Mouse (Mus musculus) layer of hippocampus, postnatal 10 days (tissue): Measurements from ENCODE around the gene Hmgb2. TPM values are rescaled to one million over a fixed set of nuclear protein-coding genes. Genes with fewer than 3 reads are reported as not detected.
A peak's percentile ranks its signal among the peaks of the same experiment; 100 is the strongest.
"Not testable (repeated sequence)": the region's sequence is repeated elsewhere in the genome, so short reads cannot be mapped to it uniquely, and the experiment has no call there.

Experiments used
- DNase-seq, 2 experiments: peaks; one replicate each; pipeline ENCODE4 v3.0.0; 2021; ENCODE audit warnings: low spot score in 2 of 2
- total RNA-seq, 2 experiments: library from RNA; stranded (reverse); gene quantifications; 2 replicates each; pipeline ENCODE4 v1.2.3; 2021

The Hmgb2 gene
- total RNA-seq, 2 experiments from 2014 or later = 16.5 to 19.3 TPM

DNA sequence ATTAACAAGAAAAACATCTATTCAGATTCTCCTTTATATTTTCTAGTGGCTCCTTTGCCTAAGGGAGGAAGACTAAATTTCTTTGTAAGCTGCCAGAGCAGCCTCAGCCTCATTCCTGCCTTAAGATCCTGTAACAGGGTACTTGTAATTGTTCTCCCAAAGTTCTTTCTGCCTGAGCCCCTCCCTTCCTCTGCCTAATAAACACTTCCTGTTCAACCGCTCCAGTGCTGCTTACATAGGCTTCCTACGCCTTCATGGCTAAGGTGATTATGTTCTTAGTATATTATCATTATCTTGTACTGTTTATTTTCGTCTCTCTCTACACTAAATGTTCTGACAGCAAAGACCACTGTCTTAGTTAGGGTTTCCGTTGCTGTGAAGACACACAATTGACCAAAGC is 3.0 kb upstream of the Hmgb2 start:
- no peak for DNase-seq

GRCm38 (mm10) chr8:57510791-57511315 is 854 bp upstream of the Hmgb2 start:
- DNase-seq = no peak

- DNase-seq = peak; percentile 26 to 35
Measured at GRCm38 (mm10) chr8:57512141-57513056, 692 bp downstream of the Hmgb2 start.

DNA sequence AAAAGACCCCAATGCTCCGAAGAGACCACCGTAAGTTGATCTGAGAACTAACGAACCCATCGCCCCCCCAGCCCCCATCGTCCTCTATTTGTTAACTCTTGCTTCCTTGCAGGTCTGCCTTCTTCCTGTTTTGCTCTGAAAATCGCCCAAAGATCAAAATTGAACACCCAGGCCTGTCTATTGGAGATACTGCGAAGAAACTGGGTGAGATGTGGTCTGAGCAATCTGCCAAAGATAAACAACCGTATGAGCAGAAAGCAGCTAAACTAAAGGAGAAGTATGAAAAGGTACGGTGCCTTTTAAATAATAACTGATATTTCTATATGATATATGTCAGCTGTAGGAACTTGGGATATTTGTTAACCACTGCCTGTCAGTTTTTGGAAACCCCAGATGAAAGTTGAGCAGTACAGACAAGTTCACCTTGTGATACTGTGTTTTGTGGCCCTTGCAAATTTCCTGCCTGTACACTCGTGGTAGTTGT is 1.5 kb downstream of the Hmgb2 start:
- DNase-seq = not testable (repeated sequence)

- DNase-seq = not testable (repeated sequence)
Measured at GRCm38 (mm10) chr8:57516685-57517084, 5.0 kb downstream of the Hmgb2 start.

DNA sequence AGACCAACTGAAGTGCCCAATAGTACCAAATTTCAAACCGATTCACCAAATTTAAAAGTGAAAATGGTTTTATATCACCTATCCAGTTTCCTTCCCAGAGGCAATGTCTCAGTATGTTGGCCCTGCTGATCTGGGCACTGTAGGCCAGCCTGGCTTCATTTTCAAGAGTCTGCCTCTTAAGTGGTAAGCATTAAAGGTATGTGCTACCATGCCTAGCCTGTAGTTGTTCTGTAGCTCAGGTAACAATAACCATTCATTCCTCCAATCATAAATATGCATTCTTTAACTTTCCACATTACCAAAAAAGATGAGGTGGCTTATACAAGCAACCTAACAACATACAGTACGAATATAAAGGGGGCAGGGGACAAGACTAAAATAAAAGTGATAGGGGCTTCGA is 6.0 kb downstream of the Hmgb2 start:
- DNase-seq = no peak

DNA sequence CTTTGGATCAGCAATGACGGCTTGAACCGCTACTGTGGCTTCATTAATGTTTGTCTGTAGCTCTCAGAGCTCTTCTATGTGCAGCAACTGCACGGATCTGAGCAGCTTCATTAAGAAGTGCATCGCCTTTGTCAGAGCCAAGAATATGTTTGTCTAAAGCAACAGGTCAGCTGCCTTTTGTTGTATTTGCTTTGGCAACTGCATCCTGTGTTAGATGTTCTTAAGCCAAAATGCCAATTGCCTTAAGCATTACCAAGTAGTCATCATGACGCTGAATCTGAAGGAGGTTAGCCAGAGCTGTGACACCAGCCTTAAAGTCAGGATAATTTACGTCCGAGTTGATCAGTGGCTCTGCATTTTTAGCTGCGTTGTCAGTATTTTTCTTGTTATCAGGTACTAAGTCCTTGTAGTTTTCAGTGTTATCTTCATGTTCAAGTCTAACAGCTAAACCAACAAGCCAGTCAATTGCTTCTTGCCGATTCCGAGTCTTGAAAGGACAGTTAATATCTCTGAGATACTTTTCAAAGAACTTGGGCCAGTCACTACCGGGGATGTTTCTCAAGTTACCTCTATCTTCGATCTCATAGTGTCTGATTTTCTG is 8.6 kb downstream of the Hmgb2 start:
- no peak for DNase-seq

DNA sequence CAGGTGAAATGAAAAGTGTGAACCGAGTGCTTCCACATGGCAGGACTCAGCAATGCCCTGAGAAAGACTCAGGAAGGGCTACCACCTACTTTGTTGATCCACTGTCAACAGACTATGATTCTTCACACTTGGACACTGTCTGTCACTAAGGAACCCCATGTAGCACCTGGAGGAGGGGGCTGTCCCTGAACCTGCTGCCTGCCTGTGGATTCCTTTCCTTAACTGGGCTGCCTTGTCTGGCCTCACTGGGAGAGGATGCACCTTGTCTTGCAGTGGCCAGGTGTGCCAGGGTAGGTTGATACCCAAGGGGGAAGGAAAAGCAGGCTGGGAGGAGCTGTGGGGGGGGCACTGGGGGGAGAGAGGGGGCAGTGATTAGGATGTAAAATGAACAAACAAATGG is 16.3 kb downstream of the Hmgb2 start:
- DNase-seq = no peak

DNA sequence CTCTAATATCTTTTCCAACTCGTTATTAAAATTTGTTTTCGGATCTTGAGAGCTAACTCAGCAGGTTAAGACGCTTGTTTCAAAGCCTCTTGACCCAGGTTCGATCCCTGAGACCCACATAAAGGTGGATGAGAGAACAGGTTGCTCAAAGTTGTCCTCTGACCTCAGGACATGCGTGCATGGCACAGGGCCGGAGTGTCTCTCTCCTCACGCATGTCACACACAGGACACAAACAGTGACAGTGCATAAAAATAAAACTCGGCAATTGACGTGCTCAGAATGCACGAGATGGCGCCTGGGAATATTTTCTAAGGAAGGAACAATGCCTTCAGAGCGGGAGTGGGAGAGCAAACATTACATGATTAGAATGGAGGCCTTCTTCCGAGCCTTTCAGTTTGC is 18.5 kb downstream of the Hmgb2 start:
- DNase-seq = no peak

DNA sequence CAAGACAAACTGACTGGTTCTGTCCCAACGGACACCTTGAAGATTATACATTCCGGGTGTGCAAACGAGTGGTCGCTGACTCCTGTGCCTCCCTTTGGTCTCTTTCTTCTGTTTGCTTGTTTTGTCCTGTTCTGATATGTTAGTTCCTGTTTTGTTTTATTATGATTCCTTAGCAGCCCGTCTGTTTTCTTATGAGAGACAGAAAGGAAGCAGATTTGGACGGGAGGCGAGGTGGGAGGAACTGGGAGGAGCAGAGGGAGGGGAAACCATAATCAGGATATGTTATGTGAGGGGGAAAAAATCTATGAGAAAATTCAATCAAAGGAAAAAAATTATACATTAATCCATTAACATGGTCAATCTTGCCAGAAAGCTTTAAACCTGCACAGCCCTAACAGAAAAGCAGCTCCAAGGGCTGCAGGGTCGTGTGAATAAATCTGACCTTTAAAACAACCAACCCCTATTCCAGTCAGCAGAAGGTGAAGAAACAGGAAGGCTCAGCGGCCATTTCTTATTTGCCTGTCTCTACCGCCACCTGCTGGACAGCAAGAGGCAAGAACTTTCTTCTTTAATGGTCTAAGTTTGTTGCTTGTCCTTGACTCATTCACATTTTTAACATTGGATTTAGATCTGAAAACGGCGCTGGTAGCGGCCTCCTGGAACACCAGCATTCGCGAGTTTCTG is 19.1 kb downstream of the Hmgb2 start:
- peak; percentile 84 to 86 for DNase-seq

DNA sequence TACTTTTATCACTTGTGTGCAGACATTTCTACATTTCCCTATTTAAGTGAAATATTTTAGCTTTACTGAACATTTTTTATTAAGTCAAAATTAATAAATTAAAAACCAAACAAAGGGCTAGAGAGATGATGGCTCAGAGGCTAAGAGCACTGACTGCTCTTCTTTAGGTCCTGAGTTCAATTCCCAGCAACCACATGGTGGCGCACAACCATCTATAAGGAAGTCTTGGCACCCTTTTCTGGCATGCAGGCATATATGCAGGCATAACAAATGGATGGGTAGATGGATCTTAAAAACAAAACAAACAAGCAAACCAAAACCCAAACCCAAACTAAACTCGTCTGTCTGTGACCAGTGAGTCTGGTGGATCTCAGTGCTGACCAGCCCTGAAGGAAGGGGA is 20.5 kb downstream of the Hmgb2 start:
- peak in 1 of 2 experiments; percentile 33 for DNase-seq

DNA sequence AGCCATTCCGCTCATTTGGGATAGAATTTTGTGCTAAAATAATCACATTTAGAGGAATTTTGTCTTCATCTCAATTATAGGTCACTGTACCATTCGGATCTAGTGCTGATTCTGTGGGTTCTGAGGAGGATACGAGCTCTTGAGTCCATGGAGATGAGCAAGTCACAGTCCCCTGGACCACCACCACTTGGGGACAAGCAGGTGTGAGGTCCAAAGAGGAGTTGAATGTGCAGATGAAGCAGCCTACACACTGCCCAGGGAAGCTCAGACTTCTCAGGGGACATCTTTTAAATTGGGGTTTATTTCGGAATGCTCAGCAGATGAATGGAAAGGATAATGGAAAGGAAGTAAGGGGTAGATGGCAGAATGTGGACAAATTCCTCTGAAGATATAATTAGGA is 21.4 kb downstream of the Hmgb2 start:
- DNase-seq = no peak

DNA sequence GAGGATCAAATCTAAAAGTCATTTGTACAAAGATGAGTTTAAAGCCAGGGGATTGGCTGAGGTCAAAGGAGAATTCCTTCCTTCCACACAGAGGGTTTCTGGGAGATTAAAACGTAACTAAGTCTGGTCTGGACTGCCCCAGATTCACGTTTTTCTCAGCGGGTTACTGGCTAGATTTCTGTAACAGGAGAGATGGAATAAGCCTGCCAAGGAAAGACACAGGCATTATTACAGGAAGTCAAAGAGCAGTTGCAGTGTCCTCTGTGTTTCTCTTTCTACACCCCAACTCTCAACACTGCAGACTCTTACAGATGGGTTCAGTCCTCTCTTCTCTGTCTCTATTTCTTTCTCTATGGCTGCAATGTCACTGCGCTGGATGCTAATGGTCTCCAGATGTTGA is 22.8 kb downstream of the Hmgb2 start:
- no peak for DNase-seq

GRCm38 (mm10) chr8:57536167-57536566 is 24.5 kb downstream of the Hmgb2 start:
- DNase-seq = no peak

GRCm38 (mm10) chr8:57538601-57539000 is 26.9 kb downstream of the Hmgb2 start:
- DNase-seq = no peak

- peak; percentile 78 to 81 for DNase-seq
Measured at GRCm38 (mm10) chr8:57540110-57540838, 28.6 kb downstream of the Hmgb2 start.

DNA sequence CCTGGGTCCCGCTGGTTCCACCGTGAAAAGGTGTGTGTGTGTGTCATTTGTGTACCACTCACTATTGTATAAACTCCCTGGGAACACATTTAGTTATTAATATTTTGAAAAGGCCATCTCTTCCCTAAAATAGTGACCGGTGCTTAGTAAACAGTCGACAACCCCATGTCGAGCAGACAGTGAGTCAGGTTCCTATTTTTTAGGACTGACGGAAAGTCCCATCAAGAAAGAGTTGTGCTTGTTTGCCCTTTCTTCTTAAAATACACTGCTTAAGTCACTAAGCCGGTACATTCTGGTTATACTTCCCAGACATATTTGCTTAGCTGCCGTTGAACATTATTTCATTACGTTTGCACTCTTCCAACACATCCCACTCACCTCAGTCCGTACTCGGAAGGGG is 29.2 kb downstream of the Hmgb2 start:
- DNase-seq = no peak

- no peak for DNase-seq
Measured at GRCm38 (mm10) chr8:57541405-57541804, 29.7 kb downstream of the Hmgb2 start.

DNA sequence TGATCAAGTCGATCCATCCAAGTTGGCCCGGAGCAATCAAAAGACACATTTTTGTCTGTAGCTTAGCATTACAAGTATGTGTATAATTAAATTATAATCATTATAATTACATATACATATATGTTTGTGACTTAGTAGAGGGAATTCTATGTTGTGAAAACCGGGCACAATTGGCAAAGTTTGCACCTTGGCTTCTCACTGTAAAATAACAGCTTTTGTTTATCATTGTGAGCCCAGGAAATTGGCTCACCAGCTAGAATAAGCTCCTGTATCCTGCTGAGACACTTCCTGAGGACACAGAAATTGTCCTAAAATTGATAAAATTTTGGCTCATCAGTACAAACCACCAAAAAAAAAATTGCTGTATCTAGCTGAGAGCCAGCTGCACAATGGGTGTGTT is 34.7 kb downstream of the Hmgb2 start:
- no peak for DNase-seq

DNA sequence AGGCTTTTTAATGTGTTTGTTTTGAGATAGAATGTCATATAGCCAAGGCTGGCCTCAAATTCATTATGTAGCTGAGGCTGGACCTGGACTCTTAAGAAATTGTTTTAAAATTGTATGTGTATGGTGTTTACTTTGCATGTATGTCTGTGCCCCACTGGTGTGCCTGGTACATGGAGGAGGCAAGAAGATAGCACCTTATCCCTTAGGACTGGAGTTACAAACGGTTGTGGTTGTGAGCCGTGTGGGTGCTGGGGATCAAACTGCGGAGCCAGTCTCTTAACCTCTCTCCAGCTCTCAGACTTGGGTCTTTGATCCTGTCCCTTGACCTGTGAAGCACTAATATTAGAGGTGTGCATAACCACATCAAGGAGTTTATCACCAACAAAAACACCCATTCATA is 35.1 kb downstream of the Hmgb2 start:
- DNase-seq = no peak

- DNase-seq = no peak
Measured at GRCm38 (mm10) chr8:57547581-57547980, 35.9 kb downstream of the Hmgb2 start.
